Mouse (Mus musculus) spleen, adult 12 weeks (tissue): ENCODE results near the gene Fndc3c1.
"Not testable (repeated sequence)": the region's sequence is repeated elsewhere in the genome, so short reads cannot be mapped to it uniquely, and the experiment has no call there.

Experiments
- DNase-seq: peaks from one replicate; pipeline ENCODE4 v3.0.0; 2022; ENCODE audit warnings: low spot score

Fndc3c1 gene

DNA sequence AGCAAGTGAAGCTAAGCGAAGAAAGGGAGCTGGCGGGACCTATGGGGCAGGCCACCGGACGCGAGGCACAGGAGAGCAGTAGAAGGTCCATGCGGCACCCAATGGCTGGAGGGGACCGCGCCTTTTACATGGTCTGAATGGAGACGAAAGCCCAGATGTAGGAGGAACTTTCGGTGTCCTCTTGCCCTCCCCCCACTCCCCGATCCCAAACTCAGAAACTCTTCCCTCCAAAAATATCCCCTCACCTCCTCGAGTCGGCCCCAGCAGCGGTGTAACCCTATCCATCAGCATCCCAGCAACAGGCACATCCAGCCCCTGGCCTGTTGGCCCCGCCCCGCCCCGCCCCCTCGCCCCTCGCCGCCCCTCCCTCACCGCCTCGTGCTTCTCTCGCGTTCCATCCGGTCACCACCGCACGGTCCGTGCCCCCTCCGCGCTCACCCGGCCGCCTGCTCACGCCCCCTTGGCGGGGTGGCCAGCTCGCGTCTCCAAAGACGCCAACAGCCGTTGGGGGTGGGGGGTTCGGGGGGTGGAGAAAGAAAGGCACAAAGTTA is at the start of gene Fndc3c1:
TSS of gene Fndc3c1 (minus strand) at position 301 of the 551 bp plus-strand sequence.
- DNase-seq = no peak

DNA sequence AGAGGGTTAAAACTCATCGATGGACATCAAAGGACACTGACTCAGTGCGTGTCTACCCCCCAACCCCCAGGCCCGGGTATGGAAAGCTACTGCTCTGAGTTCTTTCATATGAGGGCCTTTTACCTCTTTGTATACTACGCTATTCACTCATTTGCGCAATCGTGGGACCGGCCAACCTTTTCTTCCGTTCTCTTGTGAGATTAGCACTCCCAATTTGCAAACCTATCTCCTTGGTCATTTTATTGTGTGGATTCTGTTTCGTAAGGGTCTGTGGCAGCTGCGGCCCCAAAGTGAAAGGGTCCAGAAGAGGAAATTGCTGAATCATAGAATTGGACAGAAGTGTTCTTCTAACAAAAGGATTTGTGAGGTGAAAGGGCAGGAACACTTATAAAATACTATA is 1.2 kb upstream of the Fndc3c1 start:
- DNase-seq = no peak

DNA sequence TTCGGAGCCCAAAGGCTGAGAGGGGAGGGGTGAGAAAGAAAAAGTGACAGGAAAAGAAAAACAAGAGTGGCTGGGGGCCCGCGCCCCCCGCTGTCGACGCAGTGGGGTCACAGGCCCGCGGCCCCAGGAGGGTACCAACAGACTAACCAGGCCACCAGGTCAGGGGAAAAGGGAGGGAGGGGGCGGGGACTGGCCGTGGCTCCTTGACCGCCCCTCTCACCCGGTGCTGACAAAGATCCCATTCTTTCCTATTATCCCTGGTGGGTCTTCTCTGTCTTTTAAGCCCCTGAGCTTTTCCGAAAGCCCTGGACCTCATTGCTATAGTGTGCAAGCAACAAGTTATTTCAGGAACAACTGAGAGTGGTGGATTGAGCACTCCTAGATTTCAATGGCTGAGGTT is 470 bp upstream of the Fndc3c1 start:
- no peak for DNase-seq

DNA sequence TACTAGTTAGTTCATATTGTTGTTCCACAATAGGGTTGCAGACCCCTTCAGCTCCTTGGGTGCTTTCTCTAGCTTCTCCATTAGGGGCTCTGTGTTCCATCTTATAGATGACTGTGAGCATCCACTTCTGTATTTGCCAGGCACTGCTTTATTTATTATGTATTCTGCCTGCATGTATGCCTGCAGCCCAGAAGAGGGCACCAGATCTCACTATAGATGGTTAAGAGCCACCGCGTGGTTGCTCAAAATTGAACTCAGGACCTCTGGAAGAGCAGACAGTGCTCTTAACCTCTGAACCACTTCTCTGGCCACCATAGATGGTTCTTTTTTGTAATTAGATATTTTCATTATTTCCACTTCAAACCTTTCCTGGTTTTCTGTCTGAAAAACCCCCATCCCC is 5.3 kb downstream of the Fndc3c1 start:
- DNase-seq = not testable (repeated sequence)

DNA sequence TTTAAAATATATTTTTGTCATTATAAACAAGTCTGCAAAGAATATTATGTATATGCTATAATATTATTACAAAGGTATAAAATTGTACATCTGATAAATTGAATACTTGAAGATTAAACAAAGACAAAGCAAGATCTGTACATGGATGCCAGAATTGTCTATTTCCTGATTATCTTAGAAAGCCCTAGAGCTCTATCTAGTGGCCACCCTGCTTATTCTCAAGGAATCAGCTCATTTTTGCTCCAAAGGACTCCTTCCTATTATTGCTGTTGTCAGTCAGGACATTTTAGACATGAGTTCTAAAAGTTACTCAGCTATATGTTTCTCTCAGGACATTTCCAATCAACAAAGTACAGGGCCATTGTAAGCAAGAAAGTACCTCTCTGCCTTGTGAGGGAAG is 99.9 kb downstream of the Fndc3c1 start:
- no peak for DNase-seq

DNA sequence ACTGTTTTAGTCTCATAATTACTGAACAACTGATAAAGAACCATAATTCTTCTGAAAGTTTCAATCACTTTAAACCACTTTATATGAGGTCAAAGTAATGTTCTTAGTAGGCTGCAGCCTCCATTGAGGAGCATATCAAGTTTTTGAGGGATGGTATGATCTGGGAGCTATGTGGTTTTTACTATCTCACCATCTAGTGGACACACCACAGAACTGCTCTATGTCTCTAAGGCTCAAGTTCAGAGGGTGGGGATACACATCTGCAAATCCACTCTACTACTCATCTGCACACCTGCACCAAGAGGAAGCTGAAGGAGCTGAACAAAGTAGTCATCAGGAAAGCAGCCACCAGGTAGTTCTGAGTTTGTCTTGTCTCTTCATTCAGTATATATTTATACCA is 104.6 kb downstream of the Fndc3c1 start:
- no peak for DNase-seq
